Mouse (Mus musculus): Measurements from ENCODE around the gene Samd4.

Samd4 gene

DNA sequence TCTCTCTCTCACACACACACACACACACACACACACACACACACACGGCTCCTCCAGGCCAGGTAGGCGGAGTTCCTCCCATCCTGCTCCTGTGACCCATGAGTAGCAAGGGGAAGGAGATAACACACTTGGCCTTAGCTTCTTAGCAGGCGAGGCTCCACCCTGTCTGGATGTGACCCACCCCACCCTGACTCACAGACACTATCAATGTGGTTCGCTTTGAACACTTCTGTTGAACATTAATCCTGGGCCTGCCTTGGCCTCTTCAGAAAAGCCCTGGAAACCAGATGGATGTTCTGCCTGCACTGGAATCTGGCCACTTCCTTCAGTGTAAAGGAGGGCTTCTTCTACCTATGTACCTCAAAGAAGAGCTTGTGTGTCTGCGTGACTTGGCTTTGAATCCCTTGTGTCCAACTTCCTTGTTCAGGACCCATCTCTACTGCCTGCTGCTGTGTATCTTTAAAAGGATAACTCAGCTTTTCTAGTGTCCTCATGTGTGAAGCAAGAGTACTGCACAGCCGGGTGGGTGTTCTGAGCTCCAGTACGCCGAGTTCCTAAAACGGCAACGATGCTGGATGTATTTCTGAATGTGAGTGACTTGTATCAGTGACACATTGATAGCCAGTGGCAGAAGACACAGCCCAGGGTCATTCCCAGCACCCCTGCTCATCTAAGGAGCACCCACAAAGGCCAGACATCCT, 233.6 kb downstream of the Samd4 start:
- DNase-seq: no peak

DNA sequence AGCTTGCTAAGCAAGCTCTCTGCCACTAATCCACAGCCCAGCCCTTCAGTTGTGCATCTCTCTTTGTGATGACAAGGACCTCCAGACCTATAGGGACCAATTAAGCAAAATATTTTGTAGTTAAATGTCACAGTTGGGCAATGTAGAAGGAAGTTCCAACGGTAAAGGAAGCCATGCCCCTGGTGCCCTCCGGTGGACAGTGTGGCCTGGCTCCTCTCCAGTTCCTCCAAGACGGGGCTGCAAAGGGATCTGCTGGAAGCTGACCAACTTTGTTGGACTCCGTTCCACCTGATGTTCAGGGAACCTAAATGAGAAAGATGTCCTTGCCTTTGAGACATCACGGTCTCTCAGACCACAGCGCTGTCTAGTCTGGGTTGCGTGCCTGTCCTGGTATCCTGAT, 234.9 kb downstream of the Samd4 start:
- DNase-seq: no peak

DNA sequence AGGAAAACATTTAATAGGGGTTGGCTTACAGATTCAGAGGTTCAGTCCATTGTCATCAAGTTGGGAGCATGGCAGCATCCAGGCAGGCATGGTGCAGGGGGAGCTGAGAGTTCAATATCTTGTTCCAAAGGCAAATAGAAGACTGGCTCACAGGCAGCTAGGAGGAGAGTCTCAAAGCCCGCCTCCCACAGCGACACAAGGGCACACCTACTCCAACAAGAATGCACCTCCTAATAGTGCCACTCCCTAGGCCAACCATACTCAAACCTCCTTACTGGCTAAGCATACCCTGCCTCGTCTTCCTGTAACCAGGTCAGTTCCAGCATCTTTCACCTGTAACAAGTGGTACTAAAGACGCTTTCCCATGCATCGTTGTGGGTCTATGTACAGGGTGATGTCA, 245.3 kb downstream of the Samd4 start:
- DNase-seq: no peak

DNA sequence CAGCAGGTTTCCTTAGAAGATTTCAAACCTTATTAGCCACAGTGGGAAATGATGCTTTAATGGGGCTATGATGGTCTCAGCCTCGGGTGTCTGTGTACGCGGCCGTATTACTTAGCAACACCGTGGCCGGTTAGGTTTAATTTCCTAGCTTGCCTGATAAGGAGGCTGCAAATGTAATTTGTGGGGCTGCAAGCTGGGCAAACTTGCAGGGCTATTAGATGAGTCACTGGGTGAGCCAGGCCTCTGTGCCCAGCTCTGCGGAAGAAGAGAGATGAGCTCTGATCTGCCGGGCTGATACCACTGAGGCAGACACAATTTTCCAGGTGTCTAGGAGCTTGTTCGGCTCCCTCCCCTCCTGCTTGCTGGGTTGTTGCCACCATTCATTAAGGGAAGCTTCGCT, 251.3 kb downstream of the Samd4 start:
- no peak for DNase-seq

DNA sequence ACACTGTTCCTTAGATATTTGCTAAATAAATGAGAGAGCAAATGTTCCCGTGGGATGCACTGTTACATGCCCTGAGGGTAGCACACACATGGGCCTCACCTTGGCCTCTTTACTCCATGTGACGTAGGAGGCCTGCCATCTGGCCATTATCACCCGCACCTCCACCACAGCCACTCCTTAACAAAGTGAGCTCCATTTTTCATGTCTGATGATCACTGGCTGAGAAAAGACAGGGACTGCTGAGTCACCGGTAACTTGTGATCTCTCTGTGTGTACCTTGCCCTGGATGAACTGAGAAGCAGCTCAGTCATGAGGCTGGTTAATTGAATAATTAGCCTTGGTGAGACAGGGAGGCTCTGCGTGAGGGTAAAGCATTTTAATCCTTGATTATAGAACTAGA, 254.0 kb downstream of the Samd4 start:
- DNase-seq: no peak

DNA sequence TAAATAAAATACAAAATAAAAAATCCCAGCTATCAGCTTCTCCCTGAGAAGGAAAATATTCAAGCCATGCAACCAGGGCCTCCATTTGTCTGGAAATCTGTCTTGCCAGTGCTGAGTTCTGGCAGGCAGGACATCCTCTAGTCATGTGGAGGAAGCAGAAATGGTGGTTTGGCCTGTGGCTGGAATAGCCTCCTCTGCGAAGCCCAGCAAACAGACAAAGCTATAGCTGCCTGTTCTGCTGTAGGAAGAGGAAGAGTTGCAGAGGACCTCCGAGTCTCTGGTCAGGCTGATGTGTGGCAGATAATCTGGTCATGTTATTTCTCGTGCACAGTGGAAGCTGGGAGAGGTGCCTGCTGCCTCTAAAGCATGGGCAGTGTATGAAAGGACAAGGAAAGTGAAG, 256.2 kb downstream of the Samd4 start:
- DNase-seq: no peak

DNA sequence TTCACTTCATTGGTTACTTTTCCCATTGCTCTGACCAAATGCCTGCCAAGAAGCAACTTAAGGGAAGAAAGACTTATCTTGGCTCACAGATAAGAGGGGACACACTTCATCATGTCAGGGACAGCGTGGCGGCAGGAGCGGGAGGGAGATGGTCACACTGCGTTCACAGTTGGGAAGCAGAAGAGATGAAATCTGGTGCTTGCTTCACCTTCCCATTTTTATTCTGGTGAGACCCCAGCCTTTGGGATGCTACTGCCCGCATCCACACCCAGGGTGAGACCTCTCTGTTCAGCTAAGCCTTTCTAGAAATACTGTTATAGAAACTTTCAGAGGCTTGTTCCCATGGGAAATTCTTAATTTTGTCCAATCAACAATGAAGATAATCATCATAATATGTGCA, 261.7 kb downstream of the Samd4 start:
- no peak for DNase-seq

DNA sequence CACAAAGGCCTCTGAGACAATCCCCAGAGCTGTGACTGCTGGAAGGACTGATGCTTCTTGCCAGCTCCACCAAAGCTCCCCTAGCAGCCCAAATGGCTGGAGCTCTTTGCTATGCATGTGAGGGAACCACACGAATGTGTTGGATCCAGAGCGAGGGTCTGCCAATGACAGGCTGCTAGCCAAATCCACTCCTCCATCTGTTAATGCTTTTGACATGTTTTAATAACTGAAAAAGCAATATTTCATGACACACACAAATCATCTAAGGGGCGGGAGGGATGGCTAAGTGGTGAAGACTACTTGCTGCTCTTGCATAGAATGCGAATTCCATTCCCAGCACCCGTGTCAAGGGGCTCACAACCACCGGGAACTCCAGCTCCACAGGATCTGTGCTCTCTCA, 268.7 kb downstream of the Samd4 start:
- DNase-seq: no peak

DNA sequence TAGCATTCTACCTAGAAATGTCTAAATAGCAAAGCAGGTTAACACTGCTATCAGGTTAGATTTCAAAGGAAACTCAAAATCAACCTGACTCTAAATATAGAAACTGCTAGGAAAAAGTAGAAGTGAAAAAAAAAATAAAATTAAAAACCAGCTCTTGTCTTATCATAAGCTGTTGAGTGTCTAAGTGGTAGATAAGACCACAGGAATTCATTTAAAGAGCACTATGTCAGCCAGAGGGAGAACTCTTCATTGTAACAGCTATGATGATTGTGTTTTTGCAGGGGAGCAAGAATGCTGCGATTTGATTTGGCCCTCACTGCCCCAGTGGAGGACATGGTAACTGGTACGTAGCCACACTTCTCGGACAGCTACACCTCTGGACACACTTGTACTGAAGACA, 271.6 kb downstream of the Samd4 start:
- DNase-seq: no peak

Measured in right cerebral cortex, postnatal 4 days (tissue).